Mouse (Mus musculus) left cerebral cortex, postnatal 25 days (tissue): ENCODE measurements around the gene Ccdc137. TPM values are rescaled to one million over a fixed set of nuclear protein-coding genes. Genes with fewer than 3 reads are reported as not detected.

Experiments
- DNase-seq, 2 experiments: peaks; one replicate each; pipeline ENCODE4 v3.0.0; 2022; ENCODE audit warnings: low spot score in 2 of 2, mixed read lengths in 1 of 2
- intact Hi-C: fragments of 180-260 bp; cut with DNase I; formaldehyde crosslinking; loops from one replicate; pipeline ENCODE4 v1.15.1; 2025
- total RNA-seq, 2 experiments: library from RNA; stranded (reverse); gene quantifications; 2 replicates each; pipeline ENCODE4 v1.2.3; 2021

Ccdc137 gene
- total RNA-seq, 2 experiments from 2014 or later = 21.5 to 29.0 TPM

- DNase-seq = no peak
- intact Hi-C loops = no loop called here
Measured at GRCm38 (mm10) chr11:120457370-120457769, 545 bp upstream of the Ccdc137 start.

- intact Hi-C loops = loop anchor here (1.0 kb wide), 1 partner anchor 22 kb away; the partner anchor contains the start of gene Nploc4
- no peak for DNase-seq
Measured at GRCm38 (mm10) chr11:120458847-120459597, 1.1 kb downstream of the Ccdc137 start.

- DNase-seq = no peak
- intact Hi-C loops = no loop called here
Measured at GRCm38 (mm10) chr11:120463536-120463935, 5.6 kb downstream of the Ccdc137 start.

- intact Hi-C loops = no loop called here
- DNase-seq = no peak
Measured at GRCm38 (mm10) chr11:120464365-120464764, 6.5 kb downstream of the Ccdc137 start.

- intact Hi-C loops = no loop called here
- no peak for DNase-seq
Measured at GRCm38 (mm10) chr11:120465521-120465920, 7.6 kb downstream of the Ccdc137 start.

GRCm38 (mm10) chr11:120467051-120467735 is 9.3 kb downstream of the Ccdc137 start, which contains the start of gene Arl16:
Gene Arl16, minus strand, starts transcription at chr11:120467607.
- intact Hi-C loops = loop anchor here (1.0 kb wide), 1 partner anchor 17 kb away; the partner anchor contains the start of gene Mrpl12

GRCm38 (mm10) chr11:120467736-120468092 is 9.8 kb downstream of the Ccdc137 start:
- DNase-seq = no peak
- intact Hi-C loops = loop anchor here (1.0 kb wide), 1 partner anchor 17 kb away; the partner anchor contains the start of gene Mrpl12

More at GRCm38 (mm10) chr11:120467051-120467735, 9.3 kb downstream of the Ccdc137 start, which contains the start of gene Arl16:
- peak; percentile 94 to 98 for DNase-seq

- no peak for DNase-seq
- intact Hi-C loops = no loop called here
Measured at GRCm38 (mm10) chr11:120472052-120472451, 14.1 kb downstream of the Ccdc137 start.

GRCm38 (mm10) chr11:120483448-120483934 is 25.6 kb downstream of the Ccdc137 start:
- DNase-seq = no peak
- intact Hi-C loops = no loop called here

- intact Hi-C loops = loop anchor here (1.0 kb wide), 1 partner anchor 17 kb away; the partner anchor contains the start of gene Arl16
- peak; percentile 93 to 94 for DNase-seq
Measured at GRCm38 (mm10) chr11:120484265-120484981, 26.5 kb downstream of the Ccdc137 start, which contains the start of gene Mrpl12. Gene Mrpl12, plus strand, starts transcription at chr11:120484613.

GRCm38 (mm10) chr11:120485251-120485650 is 27.3 kb downstream of the Ccdc137 start:
- no peak for DNase-seq
- intact Hi-C loops = no loop called here

- no peak for DNase-seq
- intact Hi-C loops = loop anchor here (2.0 kb wide), 1 partner anchor 124 kb away; no protein-coding TSS in a partner anchor
Measured at GRCm38 (mm10) chr11:120488516-120488915, 30.6 kb downstream of the Ccdc137 start.

GRCm38 (mm10) chr11:120489054-120489761 is 31.3 kb downstream of the Ccdc137 start:
- peak; percentile 63 to 79 for DNase-seq
- intact Hi-C loops = loop anchor here (2.0 kb wide), 1 partner anchor 124 kb away; no protein-coding TSS in a partner anchor

GRCm38 (mm10) chr11:120490291-120491046 is 32.6 kb downstream of the Ccdc137 start:
- no peak for DNase-seq
- intact Hi-C loops = no loop called here

GRCm38 (mm10) chr11:120491317-120492023 is 33.6 kb downstream of the Ccdc137 start, which contains the start of gene Slc25a10:
Gene Slc25a10, plus strand, starts transcription at chr11:120491840.
- peak; percentile 90 to 91 for DNase-seq
- intact Hi-C loops = no loop called here

GRCm38 (mm10) chr11:120492024-120492877 is 34.3 kb downstream of the Ccdc137 start:
- peak; percentile 28 to 40 for DNase-seq
- intact Hi-C loops = no loop called here

- DNase-seq = peak in 1 of 2 experiments; percentile 17
- intact Hi-C loops = no loop called here
Measured at GRCm38 (mm10) chr11:120492878-120493203, 34.9 kb downstream of the Ccdc137 start.
